Mouse (Mus musculus) limb, embryonic 14.5 days (tissue): Measurements from ENCODE around the gene Lhx3. TPM values are rescaled to one million over a fixed set of nuclear protein-coding genes. Genes with fewer than 3 reads are reported as not detected.
A peak's percentile ranks its signal among the peaks of the same experiment; 100 is the strongest.

Source experiments
- ATAC-seq: fragments of 200-750 bp; cut with Nextera tagmentation; 2 replicates; pipeline ENCODE4 v1.8.0; 2017; ENCODE audit warnings: low read depth, moderate number of reproducible peaks, moderate TSS enrichment; ENCODE audit not compliant: low FRiP score
- DNase-seq: peaks from one replicate; pipeline ENCODE4 v3.0.0-alpha.2; 2015; ENCODE audit warnings: low spot score
- H3K27ac ChIP-seq: fragments of 300-500 bp; sonication (generic); replicated peaks from 2 replicates; pipeline ENCODE4 v1.5.1; 2014; ENCODE audit warnings: low read depth, mild to moderate bottlenecking, low read length, moderate library complexity, mixed read lengths
- H3K27me3 ChIP-seq: fragments of 300-500 bp; sonication (generic); 2 replicates; pipeline ENCODE4 v1.6.1; 2014; ENCODE audit warnings: low read length, mixed read lengths; ENCODE audit not compliant: control insufficient read depth, insufficient read depth
- H3K36me3 ChIP-seq: fragments of 300-500 bp; sonication (generic); 2 replicates; pipeline ENCODE4 v1.6.1; 2014; ENCODE audit warnings: mild to moderate bottlenecking, low read length, moderate library complexity, mixed read lengths; ENCODE audit not compliant: control insufficient read depth, insufficient read depth
- H3K4me1 ChIP-seq: fragments of 300-500 bp; sonication (generic); 2 replicates; pipeline ENCODE4 v1.6.1; 2014; ENCODE audit warnings: antibody characterized with exemption, low read length, mixed read lengths; ENCODE audit not compliant: control insufficient read depth, insufficient read depth
- H3K4me2 ChIP-seq: fragments of 300-500 bp; sonication (generic); replicated peaks from 2 replicates; pipeline ENCODE4 v1.6.1; 2014; ENCODE audit warnings: low read depth, mild to moderate bottlenecking, low read length, moderate library complexity; ENCODE audit not compliant: severe bottlenecking
- H3K4me3 ChIP-seq: fragments of 300-500 bp; sonication (generic); replicated peaks from 2 replicates; pipeline ENCODE4 v1.5.1; 2014; ENCODE audit warnings: low read length
- H3K9ac ChIP-seq: fragments of 300-500 bp; sonication (generic); 2 replicates; pipeline ENCODE4 v1.6.1; 2014; ENCODE audit warnings: mild to moderate bottlenecking, low read depth, low read length, moderate library complexity; ENCODE audit not compliant: severe bottlenecking
- H3K9me3 ChIP-seq: fragments of 300-500 bp; sonication (generic); 2 replicates; pipeline ENCODE4 v1.6.1; 2016; ENCODE audit warnings: low read length; ENCODE audit not compliant: control insufficient read depth
- POLR2A ChIP-seq: fragments of 200-500 bp; IDR thresholded peaks from 2 replicates; pipeline ENCODE4 v1.8.0; 2012; ENCODE audit warnings: inconsistent platforms, mild to moderate bottlenecking, moderate library complexity, borderline replicate concordance; ENCODE audit not compliant: insufficient read depth, insufficient read length; ENCODE audit errors: extremely low read depth
- whole genome bisulfite sequencing: fragments of 180-500 bp; shearing (Covaris S2); extraction: QIAGEN DNeasy Blood & Tissue Kit; methylation state at CpG from one replicate; pipeline ENCODE4 v1.1.7; 2014; 5-methylcytosine and 5-hydroxymethylcytosine counted together
- polyA plus RNA-seq, 2 experiments: library from polyadenylated mRNA; depleted of rRNA in 1 of 2; stranded (reverse) in 1 of 2; unstranded in 1 of 2; fragments of >200 nt; fragmentation: Nextera tagmentation in 1 of 2; extraction: Ambion mirVana in 1 of 2; gene quantifications; 2 replicates each; pipeline versions ENCODE4 v1.2.1 to v1.2.3; 2012 to 2014

Lhx3 gene
- polyA plus RNA-seq, 2 experiments = 0.03 TPM; not detected in 1

GRCm38 (mm10) chr2:26231366-26231765 is 23.3 kb upstream of the Lhx3 start:
- Histone ChIP-seq H3K4me1 (peaks cover 3% of the 10 kb centered on the region; the same call in 1 of the 2 replicates), H3K9ac (no peak overlapping the region), H3K4me2 (no peak overlapping the region), H3K27ac (no peak overlapping the region), H3K36me3 (peaks cover 6% of the 10 kb centered on the region), H3K4me3 (no peak overlapping the region), H3K9me3 (no peaks in the 10 kb centered on the region), H3K27me3 (no peaks in the 10 kb centered on the region)
- TF ChIP-seq POLR2A = no peak
- ATAC-seq (no peak), DNase-seq (no peak)
- 72% methylated on average over 3 of the region's 3 CpGs for WGBS

GRCm38 (mm10) chr2:26230253-26230652 is 22.2 kb upstream of the Lhx3 start:
- no peaks in the 10 kb centered on the region for H3K9me3 ChIP-seq
- H3K4me2 ChIP-seq = no peak overlapping the region
- no peak for DNase-seq
- H3K9ac ChIP-seq = no peak overlapping the region; the same call in 1 of the 2 replicates
- ATAC-seq = no peak
- no peak for TF ChIP-seq POLR2A
- peaks cover 14% of the 10 kb centered on the region for H3K36me3 ChIP-seq
- no peaks in the 10 kb centered on the region for H3K4me1 ChIP-seq
- WGBS = 40% methylated on average over 4 of the region's 4 CpGs
- H3K27ac ChIP-seq = no peak overlapping the region
- H3K27me3 ChIP-seq = no peaks in the 10 kb centered on the region
- H3K4me3 ChIP-seq = no peak overlapping the region

- Histone ChIP-seq H3K27me3 (no peaks in the 10 kb centered on the region), H3K4me2 (no peak overlapping the region), H3K4me3 (no peak overlapping the region), H3K9ac (no peak overlapping the region), H3K4me1 (no peaks in the 10 kb centered on the region), H3K36me3 (peaks cover 33% of the 10 kb centered on the region), H3K9me3 (no peaks in the 10 kb centered on the region), H3K27ac (no peak overlapping the region)
- ATAC-seq = peak; percentile 77
- 58% methylated on average over 1 of the region's 1 CpGs for WGBS
- peak; percentile 82 for DNase-seq
- TF ChIP-seq POLR2A = no peak
Measured at GRCm38 (mm10) chr2:26227788-26228187, 19.7 kb upstream of the Lhx3 start.

- Histone ChIP-seq H3K4me3 (no peak overlapping the region), H3K9me3 (no peaks in the 10 kb centered on the region), H3K27ac (no peak overlapping the region), H3K36me3 (peaks cover 51% of the 10 kb centered on the region), H3K4me1 (no peaks in the 10 kb centered on the region), H3K9ac (no peak overlapping the region), H3K4me2 (no peak overlapping the region), H3K27me3 (no peaks in the 10 kb centered on the region)
- no peak for DNase-seq
- TF ChIP-seq POLR2A = no peak
- no peak for ATAC-seq
- WGBS = 86% methylated on average over 4 of the region's 4 CpGs
Measured at GRCm38 (mm10) chr2:26225242-26225641, 17.2 kb upstream of the Lhx3 start.

- DNase-seq (no peak), ATAC-seq (no peak)
- H3K9ac ChIP-seq = no peak overlapping the region
- 93% methylated on average over 3 of the region's 3 CpGs for WGBS
- TF ChIP-seq POLR2A = no peak
- H3K27me3 ChIP-seq = no peaks in the 10 kb centered on the region
- H3K4me2 ChIP-seq = no peak overlapping the region
- no peaks in the 10 kb centered on the region for H3K4me1 ChIP-seq
- H3K9me3 ChIP-seq = no peaks in the 10 kb centered on the region
- no peak overlapping the region for H3K27ac ChIP-seq
- no peak overlapping the region for H3K4me3 ChIP-seq
- peaks cover 53% of the 10 kb centered on the region for H3K36me3 ChIP-seq
Measured at GRCm38 (mm10) chr2:26223961-26224360, 15.9 kb upstream of the Lhx3 start.

GRCm38 (mm10) chr2:26214526-26214925 is 6.4 kb upstream of the Lhx3 start:
- Histone ChIP-seq H3K4me3 (no peak overlapping the region), H3K27me3 (no peaks in the 10 kb centered on the region), H3K4me2 (no peak overlapping the region), H3K4me1 (no peaks in the 10 kb centered on the region), H3K27ac (no peak overlapping the region), H3K9ac (no peak overlapping the region), H3K9me3 (no peaks in the 10 kb centered on the region), H3K36me3 (peaks cover 57% of the 10 kb centered on the region)
- ATAC-seq = no peak
- DNase-seq = no peak
- WGBS = 43% methylated on average over 3 of the region's 3 CpGs
- TF ChIP-seq POLR2A = no peak
